Mouse (Mus musculus) cerebellum, postnatal 4 days (tissue): ENCODE measurements at regions not wholly inside any gene's neighbourhood (a gene's known extent, or its start where the extent isn't known, plus 50 kb on each side); places are given as distances from the start of the nearest gene placed in this dataset.

Source experiments
- DNase-seq, 2 experiments: peaks; one replicate each; pipeline ENCODE4 v3.0.0; 2022; ENCODE audit warnings: low spot score in 2 of 2, mixed read lengths in 1 of 2

- DNase-seq: no peak
Observed at GRCm38 (mm10) chr13:102640171-102640570, 53.2 kb upstream of the Cd180 start.
